Mouse (Mus musculus) hindbrain, embryonic 10.5 days (tissue): ENCODE results near the gene Hhipl1. TPM values are rescaled to one million over a fixed set of nuclear protein-coding genes. Genes with fewer than 3 reads are reported as not detected.

Source experiments
- DNase-seq: peaks from one replicate; pipeline ENCODE4 v3.0.0-alpha.2; 2017; ENCODE audit warnings: low spot score
- H3K27ac ChIP-seq: fragments of 300-500 bp; sonication (generic); 2 replicates; pipeline ENCODE4 v1.5.1; 2016; ENCODE audit warnings: mild to moderate bottlenecking, moderate library complexity
- H3K27me3 ChIP-seq: fragments of 300-500 bp; sonication (generic); 2 replicates; pipeline ENCODE4 v1.6.1; 2016; ENCODE audit warnings: mild to moderate bottlenecking; ENCODE audit not compliant: poor library complexity, insufficient read depth, severe bottlenecking
- H3K36me3 ChIP-seq: fragments of 300-500 bp; sonication (generic); 2 replicates; pipeline ENCODE4 v1.6.1; 2016; ENCODE audit warnings: mild to moderate bottlenecking, moderate library complexity
- H3K4me1 ChIP-seq: fragments of 300-500 bp; sonication (generic); replicated peaks from 2 replicates; pipeline ENCODE4 v1.6.1; 2016; ENCODE audit warnings: mild to moderate bottlenecking
- H3K4me3 ChIP-seq: fragments of 300-500 bp; sonication (generic); 2 replicates; pipeline ENCODE4 v1.5.1; 2016; ENCODE audit warnings: mild to moderate bottlenecking, moderate library complexity
- H3K9me3 ChIP-seq: fragments of 300-500 bp; sonication (generic); 2 replicates; pipeline ENCODE4 v1.6.1; 2016; ENCODE audit warnings: mild to moderate bottlenecking, moderate library complexity
- WGBS: fragments of 180-500 bp; shearing (Covaris S2); methylation state at CpG from one replicate; pipeline ENCODE4 v1.1.7; 2016; 5-methylcytosine and 5-hydroxymethylcytosine counted together
- polyA plus RNA-seq: library from polyadenylated mRNA; unstranded; fragments of >200 nt; fragmentation: Nextera tagmentation; extraction: Ambion mirVana; gene quantifications from 2 replicates; pipeline ENCODE4 v1.2.1, GENCODE M21; 2016

Hhipl1 gene
- polyA plus RNA-seq, 1 experiment from 2014 or later = 3.2 TPM

DNA sequence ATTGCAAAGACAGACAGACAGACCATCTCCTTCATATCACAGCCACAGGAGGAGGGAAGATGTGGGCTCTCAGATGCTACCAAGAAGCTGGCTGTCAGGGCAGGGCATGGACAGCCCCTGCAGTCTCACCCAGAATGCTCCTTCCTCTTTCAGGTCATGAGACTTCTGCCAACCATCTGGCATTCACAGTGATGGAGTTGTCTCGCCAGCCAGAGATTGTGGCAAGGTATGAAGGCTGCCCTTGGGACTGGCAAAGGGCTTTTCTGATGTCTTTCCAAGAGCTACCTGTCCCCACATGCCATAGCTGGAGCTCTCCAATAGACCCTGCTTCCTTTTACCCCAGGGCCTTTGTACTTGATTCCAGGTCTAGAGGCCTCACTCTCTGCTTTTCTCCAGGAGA, 49.2 kb downstream of the Hhipl1 start:
- no peak overlapping the region for H3K27ac ChIP-seq
- peaks cover 7% of the 10 kb centered on the region for H3K9me3 ChIP-seq
- peaks cover 9% of the 10 kb centered on the region; the same call in 1 of the 2 replicates for H3K36me3 ChIP-seq
- 100% methylated on average over 1 of the region's 1 CpGs for WGBS
- peaks cover 13% of the 10 kb centered on the region for H3K4me1 ChIP-seq
- no peak overlapping the region for H3K4me3 ChIP-seq
- H3K27me3 ChIP-seq = peaks cover 48% of the 10 kb centered on the region
- DNase-seq = no peak

DNA sequence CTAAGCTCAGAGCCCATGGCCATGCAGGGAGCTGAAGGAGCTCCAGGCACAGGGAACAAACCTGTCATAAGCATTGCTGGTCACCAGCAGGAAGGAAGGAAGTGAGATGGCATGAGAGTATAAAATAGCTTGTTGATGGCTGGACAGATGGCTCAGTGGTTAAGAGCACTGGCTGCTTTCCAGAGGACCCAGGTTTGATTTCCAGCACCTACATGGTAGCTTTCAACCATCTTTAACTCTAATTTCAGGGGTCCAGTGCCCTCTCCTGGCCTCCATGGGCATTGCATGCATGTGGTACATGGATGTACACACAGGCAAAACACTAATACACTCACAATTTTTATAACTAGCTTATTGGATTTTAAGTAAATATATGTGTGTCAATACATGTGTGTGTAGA, 49.9 kb downstream of the Hhipl1 start:
- peaks cover 7% of the 10 kb centered on the region for H3K9me3 ChIP-seq
- no peak for DNase-seq

DNA sequence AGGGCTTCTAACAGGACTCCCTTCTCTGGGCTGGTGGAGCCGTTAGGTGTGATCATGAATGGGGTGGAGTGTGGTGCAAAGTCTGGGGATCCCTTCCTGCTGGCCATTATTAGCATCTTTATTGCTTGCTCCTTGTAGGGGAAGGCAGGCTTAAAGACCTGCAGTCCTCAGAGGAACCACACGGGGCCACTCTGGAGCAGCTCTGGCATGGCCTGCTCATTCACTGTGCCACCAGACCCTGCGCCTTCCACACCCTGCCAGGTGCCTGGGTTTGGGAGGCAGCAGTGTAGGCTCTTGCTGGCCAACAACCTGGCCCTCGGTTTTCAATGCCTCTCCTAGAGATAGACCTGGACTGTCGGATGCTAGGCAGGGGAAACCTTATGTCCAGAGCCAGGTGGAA, 57.7 kb downstream of the Hhipl1 start:
- H3K27ac ChIP-seq = peak overlapping the region; percentile 12; the same call in 1 of the 2 replicates
- H3K36me3 ChIP-seq = no peaks in the 10 kb centered on the region
- no peak overlapping the region for H3K4me3 ChIP-seq
- DNase-seq = peak; percentile 85
- WGBS = 4% methylated on average over 5 of the region's 5 CpGs
- peaks cover 5% of the 10 kb centered on the region; the same call in 1 of the 2 replicates for H3K27me3 ChIP-seq
- H3K4me1 ChIP-seq = peaks cover 41% of the 10 kb centered on the region
- no peaks in the 10 kb centered on the region for H3K9me3 ChIP-seq

More for the DNA sequence above, 49.9 kb downstream of the Hhipl1 start:
- H3K27me3 ChIP-seq = peaks cover 42% of the 10 kb centered on the region
- no peak overlapping the region for H3K27ac ChIP-seq
- H3K4me3 ChIP-seq = no peak overlapping the region
- H3K4me1 ChIP-seq = peaks cover 13% of the 10 kb centered on the region
- peaks cover 9% of the 10 kb centered on the region; the same call in 1 of the 2 replicates for H3K36me3 ChIP-seq

DNA sequence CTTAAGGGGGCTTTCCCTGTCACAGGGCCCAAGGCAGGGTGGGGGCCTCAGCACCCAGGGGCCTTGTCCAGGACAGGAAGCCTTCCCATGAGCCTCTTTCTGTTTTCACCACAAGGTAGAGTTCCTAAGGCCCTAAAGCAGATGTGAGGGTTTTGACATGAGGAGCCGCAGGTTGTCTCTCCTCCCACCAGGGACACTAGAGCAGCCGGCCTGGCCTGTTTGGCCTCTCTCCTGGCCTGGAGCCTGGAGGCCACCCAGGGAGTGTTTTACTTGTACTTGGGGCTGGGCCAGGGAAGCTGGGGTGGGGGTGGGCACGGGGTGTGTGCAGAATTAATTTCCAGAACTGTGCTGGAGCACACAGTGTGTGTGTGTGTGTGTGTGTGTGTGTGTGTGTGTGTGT, 59.3 kb downstream of the Hhipl1 start:
- no peak for DNase-seq
- no peaks in the 10 kb centered on the region for H3K9me3 ChIP-seq
- H3K27ac ChIP-seq = 0 out of 2 replicates have a peak overlapping the region, but pooled peaks have one; percentile 6
- H3K4me3 ChIP-seq = no peak overlapping the region
- peaks cover 53% of the 10 kb centered on the region for H3K4me1 ChIP-seq
- H3K27me3 ChIP-seq = no peaks in the 10 kb centered on the region
- H3K36me3 ChIP-seq = no peaks in the 10 kb centered on the region
- 41% methylated on average over 3 of the region's 3 CpGs for WGBS

DNA sequence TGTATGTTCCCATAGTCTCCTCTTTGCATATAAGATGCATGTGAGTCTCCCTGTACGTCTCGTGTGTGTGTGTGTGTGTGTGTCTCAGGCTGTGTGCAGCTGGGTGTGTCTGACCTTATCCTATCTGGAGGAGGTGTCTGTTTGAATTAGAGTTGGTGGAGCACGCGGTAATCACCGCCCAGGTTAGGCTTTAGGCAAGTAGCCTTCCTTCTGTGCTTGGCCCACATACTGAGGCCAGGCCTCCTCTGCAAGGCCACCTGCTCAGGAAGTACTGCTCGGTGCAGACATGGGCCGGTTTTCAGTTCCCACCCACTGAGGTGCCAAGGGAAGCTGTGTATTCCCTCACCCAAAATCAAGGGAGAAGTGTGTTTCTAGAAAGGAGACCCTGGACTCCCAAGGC, 59.8 kb downstream of the Hhipl1 start:
- Histone ChIP-seq H3K9me3 (no peaks in the 10 kb centered on the region), H3K36me3 (no peaks in the 10 kb centered on the region), H3K27me3 (no peaks in the 10 kb centered on the region), H3K27ac (peak overlapping the region; percentile 23; the same call in 1 of the 2 replicates), H3K4me1 (peaks cover 59% of the 10 kb centered on the region), H3K4me3 (no peak overlapping the region)
- DNase-seq = no peak
- 80% methylated on average over 7 of the region's 7 CpGs for WGBS

DNA sequence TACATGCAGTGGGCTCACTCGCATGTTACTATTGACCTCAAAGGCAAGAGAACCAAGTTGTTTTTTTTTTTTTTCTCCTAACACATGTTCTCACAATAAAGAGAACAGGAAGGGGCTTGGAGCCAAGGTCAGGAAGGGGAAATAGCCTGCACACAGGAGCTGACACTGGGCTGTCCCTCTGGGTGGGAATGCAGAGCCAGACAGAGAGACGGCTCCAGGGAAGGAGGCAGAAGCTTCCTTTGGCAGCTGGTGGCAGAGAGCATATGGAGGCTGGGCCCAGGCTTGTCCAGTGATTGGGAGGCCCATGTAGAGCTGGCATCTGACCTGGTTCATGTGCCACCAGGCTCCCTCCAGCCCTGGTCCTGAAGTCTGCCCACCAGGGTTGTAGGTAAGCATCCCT, 61.8 kb downstream of the Hhipl1 start:
- H3K4me3 ChIP-seq = no peak overlapping the region
- no peak for DNase-seq
- no peaks in the 10 kb centered on the region for H3K36me3 ChIP-seq
- H3K27me3 ChIP-seq = no peaks in the 10 kb centered on the region
- WGBS = 83% methylated on average over 2 of the region's 2 CpGs
- H3K4me1 ChIP-seq = peaks cover 68% of the 10 kb centered on the region
- 0 out of 2 replicates have a peak overlapping the region, but pooled peaks have one; percentile 58 for H3K27ac ChIP-seq
- no peaks in the 10 kb centered on the region for H3K9me3 ChIP-seq

DNA sequence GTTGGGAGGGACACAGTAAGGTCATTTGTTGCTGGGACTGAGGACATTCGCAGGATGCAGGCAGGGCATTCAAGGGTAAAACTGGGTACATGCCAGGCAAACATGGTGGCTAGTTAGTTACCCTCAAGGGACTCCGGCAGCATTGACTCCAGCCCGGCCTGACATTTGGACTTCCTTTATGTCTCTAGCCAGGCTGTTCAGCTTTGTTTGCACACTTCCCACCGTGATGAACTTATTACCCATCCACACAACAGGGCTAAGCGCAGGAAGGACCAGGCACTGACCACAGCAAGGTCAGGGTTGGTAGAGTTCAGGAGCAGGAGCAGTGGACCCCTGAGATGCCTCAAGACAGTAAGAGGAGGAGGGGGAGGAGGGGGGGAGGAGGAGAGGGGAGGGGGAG, 62.9 kb downstream of the Hhipl1 start:
- DNase-seq = no peak
- Histone ChIP-seq H3K4me3 (no peak overlapping the region), H3K27ac (peak overlapping the region; percentile 58), H3K36me3 (no peaks in the 10 kb centered on the region), H3K4me1 (peaks cover 61% of the 10 kb centered on the region), H3K9me3 (no peaks in the 10 kb centered on the region), H3K27me3 (no peaks in the 10 kb centered on the region)
- WGBS = 61% methylated on average over 5 of the region's 5 CpGs

DNA sequence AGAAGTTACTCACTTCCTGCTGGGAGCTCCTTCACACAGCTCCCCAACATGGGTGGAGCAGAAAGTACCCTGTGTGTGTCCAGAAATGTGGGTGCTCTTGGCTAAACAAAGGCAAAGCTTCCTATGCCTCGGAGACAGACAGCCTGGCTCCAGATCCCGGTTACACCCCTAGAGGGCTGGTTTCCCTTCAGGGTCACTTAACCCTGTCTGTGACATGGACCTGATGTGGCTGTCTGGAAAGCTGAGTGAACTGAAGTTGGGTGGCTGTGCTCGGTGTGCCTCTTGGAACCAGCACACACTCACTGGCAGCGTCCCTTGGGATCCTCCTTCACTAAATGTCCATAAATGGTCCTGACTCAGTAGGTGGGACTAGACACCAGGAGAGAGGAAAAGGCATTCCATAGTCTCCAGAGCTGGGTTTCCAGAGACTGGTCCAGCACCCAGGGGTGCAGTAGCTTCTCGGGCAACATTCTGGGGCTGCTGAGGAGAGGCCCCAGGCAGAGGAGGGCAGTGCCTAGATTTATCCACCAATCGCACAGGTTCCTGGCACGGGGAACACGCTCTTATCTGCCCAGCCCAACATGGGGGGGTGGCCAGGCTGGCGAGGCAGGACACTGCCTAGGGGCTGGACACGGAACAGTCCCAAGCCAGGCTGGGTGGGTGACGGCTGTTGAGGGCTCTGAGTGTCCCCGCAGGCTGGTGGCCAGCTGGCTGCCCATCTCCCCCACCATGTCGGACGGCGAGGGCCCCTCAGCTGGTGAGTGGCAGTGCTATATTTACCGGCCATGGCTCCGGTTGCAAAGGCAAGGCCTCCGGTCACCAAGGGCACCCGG, 64.7 kb downstream of the Hhipl1 start, which contains the start of gene Eml1:
Eml1 (plus strand) TSS at position 362 of the 833 bp plus-strand sequence.
- DNase-seq = no peak
- peaks cover 55% of the 10 kb centered on the region for H3K4me1 ChIP-seq

DNA sequence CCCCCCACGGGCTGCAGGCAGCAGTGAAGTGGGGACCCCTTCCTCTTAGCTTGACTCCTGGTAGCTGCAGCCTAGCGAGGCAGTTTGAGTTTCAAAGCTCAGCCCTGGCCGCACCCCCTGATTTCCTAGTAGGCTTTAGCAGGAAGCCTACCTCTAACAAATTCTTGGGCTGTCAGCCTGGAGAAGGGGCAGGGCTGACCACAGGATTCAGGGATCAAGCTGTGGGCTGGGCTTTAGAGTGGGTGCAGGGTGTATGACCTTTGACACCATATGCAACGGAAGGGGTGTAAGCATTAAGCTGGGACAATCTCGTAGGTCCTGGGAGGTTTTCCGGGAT, 65.3 kb downstream of the Hhipl1 start:
- Histone ChIP-seq H3K9me3 (no peaks in the 10 kb centered on the region), H3K27me3 (no peaks in the 10 kb centered on the region), H3K4me3 (no peak overlapping the region), H3K36me3 (no peaks in the 10 kb centered on the region), H3K4me1 (peaks cover 53% of the 10 kb centered on the region), H3K27ac (peak overlapping the region; percentile 58)
- 74% methylated on average over 6 of the region's 6 CpGs for WGBS
- DNase-seq = no peak

More for the DNA sequence above, 64.7 kb downstream of the Hhipl1 start, which contains the start of gene Eml1:
- no peak within 1 kb of the TSS for H3K4me3 ChIP-seq
- H3K27me3 ChIP-seq = no peaks in the 10 kb centered on the region
- H3K27ac ChIP-seq = peak within 1 kb of the TSS; percentile 58
- no peaks in the 10 kb centered on the region for H3K36me3 ChIP-seq
- 82% methylated on average over 19 of the region's 19 CpGs for WGBS
- H3K9me3 ChIP-seq = no peaks in the 10 kb centered on the region

DNA sequence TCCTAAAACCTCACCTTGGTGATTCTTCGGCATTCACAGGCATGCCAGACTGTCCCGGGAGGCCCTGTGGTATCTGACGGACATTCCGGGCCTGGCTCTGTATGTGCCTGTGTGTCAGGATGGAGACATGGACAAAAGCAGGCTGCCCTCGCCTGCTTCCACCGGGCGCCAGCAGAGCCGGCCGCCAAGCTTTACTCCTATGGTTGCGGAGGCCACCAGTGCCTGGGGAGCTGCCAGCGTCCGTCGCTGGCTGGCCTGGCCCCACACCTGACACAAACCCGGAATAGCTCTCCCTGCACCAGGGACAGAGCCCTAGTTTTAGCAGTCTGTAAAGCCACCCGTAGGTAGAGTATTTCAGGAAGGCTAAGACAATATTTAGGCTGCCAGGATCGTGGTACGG, 66.2 kb downstream of the Hhipl1 start:
- 78% methylated on average over 17 of the region's 17 CpGs for WGBS
- Histone ChIP-seq H3K4me1 (peaks cover 53% of the 10 kb centered on the region), H3K36me3 (no peaks in the 10 kb centered on the region), H3K9me3 (no peaks in the 10 kb centered on the region), H3K27ac (peak overlapping the region; percentile 60; the same call in 1 of the 2 replicates), H3K27me3 (no peaks in the 10 kb centered on the region), H3K4me3 (no peak overlapping the region)
- no peak for DNase-seq

DNA sequence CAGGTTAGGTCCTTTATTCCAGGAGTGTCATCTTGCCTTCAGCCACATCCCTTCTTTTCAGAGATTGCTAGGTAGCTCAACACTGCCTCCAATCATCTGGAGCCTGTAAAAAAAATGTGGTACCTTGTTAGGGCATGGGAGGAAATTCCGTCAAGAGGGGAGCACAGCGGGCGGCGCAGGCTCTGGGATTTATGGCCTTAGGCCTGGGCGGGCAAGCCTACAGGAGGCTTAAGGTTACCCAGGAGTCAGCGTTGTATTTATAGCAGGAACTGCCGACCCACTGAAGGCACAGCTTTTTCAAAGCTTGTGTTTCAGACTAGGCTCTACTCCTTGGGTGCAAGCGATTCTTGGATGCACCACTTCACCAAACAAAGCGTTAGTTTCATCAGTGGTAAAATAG, 67.5 kb downstream of the Hhipl1 start:
- Histone ChIP-seq H3K4me1 (peaks cover 50% of the 10 kb centered on the region), H3K27ac (no peak overlapping the region; the same call in 1 of the 2 replicates), H3K4me3 (no peak overlapping the region), H3K36me3 (no peaks in the 10 kb centered on the region), H3K9me3 (no peaks in the 10 kb centered on the region), H3K27me3 (no peaks in the 10 kb centered on the region)
- WGBS = 86% methylated on average over 9 of the region's 9 CpGs
- no peak for DNase-seq

DNA sequence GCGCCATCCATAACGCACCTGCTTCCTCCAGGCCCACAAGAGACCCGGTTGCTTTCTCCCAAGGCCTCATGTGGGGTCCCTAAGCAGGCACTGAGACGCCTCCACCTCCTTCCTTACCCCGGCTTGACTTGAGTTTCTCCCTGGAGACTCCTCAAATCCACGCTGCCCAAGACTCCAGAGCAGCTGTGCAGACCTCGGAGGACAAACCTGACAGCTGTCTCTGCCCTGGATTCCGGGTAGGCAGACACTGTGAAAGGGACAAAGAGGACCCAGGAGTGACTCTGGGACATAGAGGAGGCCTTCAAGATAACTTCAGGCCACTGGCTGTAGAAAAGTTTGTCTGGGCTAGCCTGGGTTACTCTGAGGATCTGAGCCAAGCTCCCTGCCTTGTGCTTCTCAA, 68.6 kb downstream of the Hhipl1 start:
- whole genome bisulfite sequencing = 87% methylated on average over 8 of the region's 8 CpGs
- Histone ChIP-seq H3K9me3 (no peaks in the 10 kb centered on the region), H3K4me1 (peaks cover 39% of the 10 kb centered on the region), H3K36me3 (no peaks in the 10 kb centered on the region), H3K27me3 (no peaks in the 10 kb centered on the region), H3K4me3 (no peak overlapping the region), H3K27ac (no peak overlapping the region)
- DNase-seq = no peak

DNA sequence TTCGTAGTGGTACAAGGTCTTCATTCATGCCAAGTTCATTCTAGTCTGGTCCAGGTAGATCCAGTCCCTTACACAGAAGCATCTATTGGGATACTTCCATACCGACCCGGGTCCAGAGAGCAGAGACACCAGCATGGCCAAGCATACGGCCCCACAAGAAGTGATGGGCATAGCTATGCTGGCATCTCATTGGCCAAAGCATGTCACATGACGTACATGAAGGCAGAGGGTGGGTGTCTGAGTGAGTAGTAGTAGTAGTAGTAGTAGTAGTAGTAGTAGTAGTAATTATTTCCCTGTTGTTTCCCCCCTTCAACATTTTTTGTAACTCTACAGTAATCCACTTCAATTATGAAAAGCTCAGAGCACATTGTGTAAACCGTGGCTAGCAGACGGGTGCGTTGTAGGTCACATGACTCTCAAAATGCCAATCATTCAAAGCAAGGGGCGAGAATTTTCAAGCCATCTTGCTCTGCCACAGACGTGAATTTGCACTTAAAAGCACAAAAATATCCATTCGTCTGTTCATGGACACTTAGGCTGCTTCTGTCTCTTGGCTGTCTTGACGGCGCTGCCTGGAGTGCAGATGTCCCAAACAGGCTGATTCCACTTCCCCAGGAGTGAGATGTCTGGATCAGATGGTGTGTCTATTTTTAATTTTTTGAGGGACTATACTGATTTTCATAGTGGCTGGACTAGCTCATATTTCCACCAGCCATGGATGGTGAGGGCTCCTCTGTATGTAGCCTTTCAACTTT, 72.5 kb downstream of the Hhipl1 start:
- Histone ChIP-seq H3K27ac (no peak overlapping the region), H3K4me3 (no peak overlapping the region), H3K4me1 (peaks cover 14% of the 10 kb centered on the region; the same call in 1 of the 2 replicates), H3K27me3 (0 out of 2 replicates have a peak, but pooled peaks cover 2% of the 10 kb centered on the region), H3K36me3 (no peaks in the 10 kb centered on the region), H3K9me3 (no peaks in the 10 kb centered on the region)
- WGBS = 90% methylated on average over 13 of the region's 13 CpGs
- no peak for DNase-seq
